Mouse (Mus musculus): ENCODE data around the gene Ugt1a9.

DNA sequence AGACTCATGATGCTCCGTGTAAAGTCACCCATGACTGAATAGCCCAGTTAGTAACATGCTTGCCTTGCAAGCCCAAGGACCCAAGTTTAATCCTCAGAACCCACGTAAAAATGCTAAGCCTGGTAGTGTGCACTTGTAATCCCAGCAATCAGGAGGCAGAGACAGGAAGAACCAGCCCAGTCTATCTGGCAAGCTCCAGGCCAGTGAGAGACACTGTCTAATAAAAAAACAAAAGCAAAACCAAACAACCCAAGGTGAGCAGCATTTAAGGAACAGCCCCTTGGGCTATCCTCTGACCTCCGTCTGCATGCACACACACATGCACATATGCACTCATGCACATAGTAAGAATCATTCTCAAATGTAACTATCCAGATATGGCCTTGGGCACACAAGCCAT is 159.0 kb downstream of the Ugt1a9 start:
- TF ChIP-seq CTCF (IDR thresholded peaks at IDR 0.05; ENCODE audit: borderline replicate concordance, extremely low read depth, insufficient read depth, insufficient read length): no peak
- TF ChIP-seq POLR2A (IDR thresholded peaks at IDR 0.05; ENCODE audit: borderline replicate concordance, extremely low read depth, insufficient read depth, insufficient read length, poor library complexity, severe bottlenecking): no peak

Data from brain, embryonic 14.5 days (tissue).